Mouse (Mus musculus) megakaryocyte, adult 5-6 weeks (primary cell): ENCODE results near the gene Oxgr1. TPM values are rescaled to one million over a fixed set of nuclear protein-coding genes. Genes with fewer than 3 reads are reported as not detected.

Experiments used
- ATAC-seq: 2 replicates; pipeline ENCODE4 v1.8.0; 2016; ENCODE audit warnings: mild to moderate bottlenecking, inconsistent platforms; ENCODE audit not compliant: poor library complexity, severe bottlenecking
- total RNA-seq, 2 experiments: library from RNA; stranded (forward) in 1 of 2; stranded (reverse) in 1 of 2; fragments of 153-499, 151-499 nt in 1 of 2; fragments of 221-1000, 200-1000 nt in 1 of 2; gene quantifications; 2 replicates each; pipeline versions ENCODE4 v1.2.3 to v1.2.4; 2015 to 2017

Oxgr1 gene
- total RNA-seq, 2 experiments from 2014 or later: not detected

DNA sequence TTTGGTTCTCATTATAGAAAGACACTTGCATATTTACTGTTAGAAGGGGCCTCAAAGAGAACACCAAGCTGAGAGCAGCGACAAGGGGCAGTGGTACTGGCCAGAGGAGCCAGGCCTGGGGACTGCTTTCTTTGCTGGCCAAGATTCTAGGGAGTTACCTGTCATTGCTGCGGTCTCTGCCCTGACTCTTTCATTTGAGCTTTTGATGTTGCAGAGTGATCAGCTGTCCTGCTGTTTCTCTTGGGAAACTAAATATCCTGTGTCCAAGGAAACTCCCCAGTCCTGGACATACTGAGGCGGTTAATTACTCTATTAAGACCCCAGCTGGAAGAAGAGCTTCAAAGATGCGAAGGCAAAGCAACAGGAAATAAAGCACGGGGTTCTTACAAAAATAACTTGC is 60.9 kb downstream of the Oxgr1 start:
- ATAC-seq: no peak

DNA sequence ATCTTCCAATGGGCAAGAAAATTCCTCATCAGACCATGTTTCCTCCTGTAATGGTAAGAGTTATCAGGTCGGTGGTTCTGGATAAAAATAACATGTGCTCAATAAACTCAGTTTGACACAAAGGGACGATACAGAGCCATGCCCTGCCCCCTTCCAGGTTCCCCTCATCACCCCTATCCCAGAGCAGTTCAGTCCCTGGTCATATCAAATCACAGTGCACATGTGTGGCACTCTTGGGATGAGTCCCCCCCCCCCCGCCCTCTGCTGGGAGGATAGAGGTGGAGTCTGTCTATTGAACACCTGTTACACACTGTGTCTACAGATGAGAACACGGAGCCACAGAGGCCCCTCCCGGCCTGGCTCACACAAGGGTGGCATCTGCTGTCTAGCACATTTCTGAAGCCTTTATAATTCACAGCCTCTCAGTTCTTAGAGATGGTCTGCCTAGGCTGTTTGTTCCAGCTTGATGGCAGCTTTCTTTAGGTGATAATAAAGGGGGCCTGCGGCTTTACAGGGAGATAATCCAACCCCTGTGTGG is 61.5 kb downstream of the Oxgr1 start:
- no peak for ATAC-seq

Other genes with a start within 250 kb of the Oxgr1 start
- 113 and 132 TPM in 2 replicates for gene Mbnl2, start 233.2 kb upstream of the Oxgr1 start, total RNA-seq (2015)
- 94.7 and 111 TPM in 2 replicates for gene Mbnl2, start 233.2 kb upstream of the Oxgr1 start, total RNA-seq (2017)